Mouse (Mus musculus) bone marrow macrophage, adult 2 months (primary cell): ENCODE measurements around the gene Best1. TPM values are rescaled to one million over a fixed set of nuclear protein-coding genes. Genes with fewer than 3 reads are reported as not detected.
A peak's percentile ranks its signal among the peaks of the same experiment; 100 is the strongest.

Experiments
- H3K27ac ChIP-seq: 2 replicates; pipeline ENCODE4 v1.5.1; 2012; ENCODE audit warnings: low read depth, low read length; ENCODE audit not compliant: insufficient read depth
- H3K4me1 ChIP-seq: 2 replicates; pipeline ENCODE4 v1.6.1; 2012; ENCODE audit warnings: low read length; ENCODE audit not compliant: control insufficient read depth, insufficient read depth
- H3K4me3 ChIP-seq: 2 replicates; pipeline ENCODE4 v1.5.1; 2012; ENCODE audit warnings: mild to moderate bottlenecking, low read length, moderate library complexity; ENCODE audit not compliant: insufficient read depth
- CTCF ChIP-seq: IDR thresholded peaks from 2 replicates; pipeline ENCODE4 v1.5.1; 2012; ENCODE audit warnings: low read depth, mild to moderate bottlenecking, low read length, moderate library complexity
- POLR2A ChIP-seq: IDR thresholded peaks from 2 replicates; pipeline ENCODE4 v1.6.1; 2012; ENCODE audit warnings: mild to moderate bottlenecking, low read depth, low read length, borderline replicate concordance
- polyA plus RNA-seq: library from polyadenylated mRNA; stranded (reverse); fragments of >200 nt; gene quantifications from 2 replicates; pipeline ENCODE4 v1.2.4, GENCODE M21; 2012; ENCODE audit not compliant: missing spikeins, insufficient read depth, insufficient read length

Best1 gene
- polyA plus RNA-seq, 1 experiment: 0.44 TPM

- TF ChIP-seq CTCF: no peak
- TF ChIP-seq POLR2A: no peak
- Histone ChIP-seq H3K4me1 (peaks cover 42% of the 10 kb centered on the region), H3K4me3 (no peak overlapping the region), H3K27ac (peak overlapping the region; percentile 97)
Measured at GRCm38 (mm10) chr19:9952390-9952789, 49.0 kb downstream of the Best1 start.

GRCm38 (mm10) chr19:9946986-9947385 is 54.4 kb downstream of the Best1 start:
- Histone ChIP-seq H3K27ac (no peak overlapping the region), H3K4me1 (peaks cover 50% of the 10 kb centered on the region), H3K4me3 (no peak overlapping the region)
- no peak for TF ChIP-seq POLR2A
- TF ChIP-seq CTCF: no peak

GRCm38 (mm10) chr19:9945800-9946564 is 55.5 kb downstream of the Best1 start:
- H3K27ac ChIP-seq: peak overlapping the region; percentile 54
- H3K4me3 ChIP-seq: no peak overlapping the region
- TF ChIP-seq POLR2A (no peak), CTCF (no peak)
- peaks cover 57% of the 10 kb centered on the region for H3K4me1 ChIP-seq

GRCm38 (mm10) chr19:9942539-9943533 is 58.6 kb downstream of the Best1 start:
- Histone ChIP-seq H3K27ac (peak overlapping the region; percentile 93), H3K4me1 (peaks cover 81% of the 10 kb centered on the region), H3K4me3 (0 out of 2 replicates have a peak overlapping the region, but pooled peaks have one; percentile 2)
- no peak for TF ChIP-seq POLR2A
- TF ChIP-seq CTCF: no peak

GRCm38 (mm10) chr19:9941809-9942208 is 59.6 kb downstream of the Best1 start:
- H3K27ac ChIP-seq: peak overlapping the region; percentile 93
- TF ChIP-seq CTCF: no peak
- no peak for TF ChIP-seq POLR2A
- peaks cover 84% of the 10 kb centered on the region for H3K4me1 ChIP-seq
- no peak overlapping the region for H3K4me3 ChIP-seq

GRCm38 (mm10) chr19:9940903-9941302 is 60.5 kb downstream of the Best1 start:
- TF ChIP-seq POLR2A: no peak
- no peak for TF ChIP-seq CTCF
- H3K27ac ChIP-seq: peak overlapping the region; percentile 5; the same call in 1 of the 2 replicates
- no peak overlapping the region for H3K4me3 ChIP-seq
- peaks cover 83% of the 10 kb centered on the region for H3K4me1 ChIP-seq

- Histone ChIP-seq H3K4me1 (peaks cover 84% of the 10 kb centered on the region), H3K27ac (peak overlapping the region; percentile 98), H3K4me3 (no peak overlapping the region)
- TF ChIP-seq CTCF (no peak), POLR2A (no peak)
Measured at GRCm38 (mm10) chr19:9939841-9940240, 61.6 kb downstream of the Best1 start.

- peak overlapping the region; percentile 37 for H3K4me3 ChIP-seq
- H3K27ac ChIP-seq: peak overlapping the region; percentile 98
- peaks cover 83% of the 10 kb centered on the region for H3K4me1 ChIP-seq
- no peak for TF ChIP-seq POLR2A
- TF ChIP-seq CTCF: no peak
Measured at GRCm38 (mm10) chr19:9938824-9939303, 62.6 kb downstream of the Best1 start.

GRCm38 (mm10) chr19:9938156-9938823 is 63.1 kb downstream of the Best1 start:
- H3K4me1 ChIP-seq: peaks cover 84% of the 10 kb centered on the region
- no peak for TF ChIP-seq POLR2A
- no peak for TF ChIP-seq CTCF
- H3K4me3 ChIP-seq: peak overlapping the region; percentile 37
- peak overlapping the region; percentile 98 for H3K27ac ChIP-seq

GRCm38 (mm10) chr19:9937428-9937827 is 64.0 kb downstream of the Best1 start:
- H3K4me1 ChIP-seq: peaks cover 81% of the 10 kb centered on the region

More at GRCm38 (mm10) chr19:9937428-9937827, 64.0 kb downstream of the Best1 start:
- TF ChIP-seq POLR2A (no peak), CTCF (no peak)
- Histone ChIP-seq H3K4me3 (no peak overlapping the region), H3K27ac (peak overlapping the region; percentile 98)
